Mouse (Mus musculus) lung, embryonic 15.5 days (tissue): ENCODE measurements around the gene Mup15. TPM values are rescaled to one million over a fixed set of nuclear protein-coding genes. Genes with fewer than 3 reads are reported as not detected.
"Not testable (repeated sequence)": the region's sequence is repeated elsewhere in the genome, so short reads cannot be mapped to it uniquely, and the experiment has no call there.

Source experiments
- ATAC-seq: fragments of 200-750 bp; cut with Nextera tagmentation; 2 replicates; pipeline ENCODE4 v1.8.0; 2017; ENCODE audit warnings: moderate number of reproducible peaks, borderline replicate concordance; ENCODE audit not compliant: low FRiP score, low TSS enrichment; ENCODE audit errors: extremely low read depth
- H3K27ac ChIP-seq: fragments of 300-500 bp; sonication (generic); 2 replicates; pipeline ENCODE4 v1.5.1; 2015; ENCODE audit warnings: moderate library complexity, mild to moderate bottlenecking, inconsistent platforms
- H3K27me3 ChIP-seq: fragments of 300-500 bp; sonication (generic); 2 replicates; pipeline ENCODE4 v1.6.1; 2015; ENCODE audit warnings: inconsistent platforms
- H3K36me3 ChIP-seq: fragments of 300-500 bp; sonication (generic); 2 replicates; pipeline ENCODE4 v1.6.1; 2015; ENCODE audit warnings: inconsistent platforms
- H3K4me1 ChIP-seq: fragments of 300-500 bp; sonication (generic); 2 replicates; pipeline ENCODE4 v1.6.1; 2015; ENCODE audit warnings: inconsistent platforms
- H3K4me2 ChIP-seq: fragments of 300-500 bp; sonication (generic); 2 replicates; pipeline ENCODE4 v1.6.1; 2015; ENCODE audit warnings: inconsistent platforms, mild to moderate bottlenecking, moderate library complexity
- H3K4me3 ChIP-seq: fragments of 300-500 bp; sonication (generic); 2 replicates; pipeline ENCODE4 v1.5.1; 2015; ENCODE audit warnings: mild to moderate bottlenecking, inconsistent platforms
- H3K9ac ChIP-seq: fragments of 300-500 bp; sonication (generic); 2 replicates; pipeline ENCODE4 v1.6.1; 2015; ENCODE audit warnings: inconsistent platforms
- H3K9me3 ChIP-seq: fragments of 300-500 bp; sonication (generic); 2 replicates; pipeline ENCODE4 v1.6.1; 2016; ENCODE audit warnings: inconsistent platforms
- WGBS: fragments of 180-500 bp; shearing (Covaris S2); methylation state at CpG from one replicate; pipeline ENCODE4 v1.1.7; 2015; 5-methylcytosine and 5-hydroxymethylcytosine counted together
- polyA plus RNA-seq: library from polyadenylated mRNA; unstranded; fragments of >200 nt; fragmentation: Nextera tagmentation; extraction: Ambion mirVana; gene quantifications from 2 replicates; pipeline ENCODE4 v1.2.1, GENCODE M21; 2015

Mup15 gene
- not detected in 2 replicates for polyA plus RNA-seq

DNA sequence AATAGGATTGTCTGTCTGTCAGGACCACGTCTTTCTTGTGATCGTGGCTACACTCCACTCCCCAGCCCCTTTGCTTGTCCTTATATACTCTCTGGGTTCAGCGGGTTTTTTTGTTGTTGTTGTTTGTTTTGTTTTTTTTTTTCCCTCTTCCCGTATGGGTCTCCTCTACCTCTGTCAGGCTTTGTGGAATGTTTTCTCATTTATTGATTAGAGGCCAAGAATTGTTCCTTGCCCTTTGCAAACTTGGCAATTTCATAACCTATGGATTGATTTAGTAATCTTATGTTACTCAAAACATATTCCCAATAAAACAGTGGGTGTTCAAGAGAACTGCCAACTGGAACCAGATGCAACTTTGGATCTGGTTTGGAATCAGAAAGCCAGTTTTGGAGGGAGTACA is at the start of gene Mup15:
Gene Mup15, minus strand, starts transcription at position 101 of the 400 bp plus-strand sequence.
- not testable (repeated sequence) for H3K4me1 ChIP-seq, H3K4me3 ChIP-seq, H3K9me3 ChIP-seq, H3K4me2 ChIP-seq, H3K27me3 ChIP-seq, H3K9ac ChIP-seq, H3K36me3 ChIP-seq, ATAC-seq, H3K27ac ChIP-seq
- WGBS = no CpG with 5 or more reads among the region's 4 CpGs

Other genes with a start within 250 kb of the Mup15 start
- gene Mup13, start 211.5 kb downstream of the Mup15 start, polyA plus RNA-seq = not detected in 2 replicates
- gene Mup14, start 135.7 kb downstream of the Mup15 start, polyA plus RNA-seq = not detected in 2 replicates
- gene Mup16, start 79.8 kb upstream of the Mup15 start, polyA plus RNA-seq = not detected in 2 replicates
- gene Mup17, start 156.1 kb upstream of the Mup15 start, polyA plus RNA-seq = not detected in 2 replicates
- not detected in 2 replicates for gene Mup18, start 234.4 kb upstream of the Mup15 start, polyA plus RNA-seq